Mouse (Mus musculus): ENCODE measurements around the gene Zfp174. TPM values are rescaled to one million over a fixed set of nuclear protein-coding genes. Genes with fewer than 3 reads are reported as not detected.

The Zfp174 gene
- polyA plus RNA-seq, 1 experiment = 1.3 TPM

GRCm38 (mm10) chr16:3872216-3873047, 25.4 kb downstream of the Zfp174 start, which contains the start of gene Naa60:
Gene Naa60, plus strand, starts transcription at chr16:3872375.
- Histone ChIP-seq H3K4me1 (replicated peaks; ENCODE audit: control insufficient read depth, insufficient read depth, low read length) (peaks cover 7% of the 10 kb centered on the region), H3K36me3 (ENCODE audit: control insufficient read depth, insufficient read depth, low read length) (no peaks in the 10 kb centered on the region), H3K4me3 (ENCODE audit: control insufficient read depth, insufficient read depth, low read length) (peak within 1 kb of the TSS; percentile 71), H3K27me3 (ENCODE audit: control insufficient read depth, insufficient read depth, low read length) (no peaks in the 10 kb centered on the region), H3K27ac (ENCODE audit: control insufficient read depth, insufficient read depth, low read length) (peak within 1 kb of the TSS; percentile 59)
- peak; percentile 93 for DNase-seq
- 5% methylated on average over 47 of the region's 47 CpGs for WGBS
- TF ChIP-seq POLR2A (IDR thresholded peaks at IDR 0.05; ENCODE audit: control insufficient read depth, extremely low read depth, insufficient read depth, low read length, poor library complexity) (peak; percentile 27; the same call in 1 of the 2 replicates), CTCF (IDR thresholded peaks at IDR 0.05; ENCODE audit: borderline replicate concordance, control insufficient read depth, extremely low read depth, insufficient read depth, low read length, poor library complexity) (peak; percentile 36; the same call in 1 of the 2 replicates)

- WGBS = 98% methylated on average over 4 of the region's 4 CpGs
- Histone ChIP-seq H3K36me3 (ENCODE audit: control insufficient read depth, insufficient read depth, low read length) (peaks cover 6% of the 10 kb centered on the region; the same call in 1 of the 2 replicates), H3K27ac (ENCODE audit: control insufficient read depth, insufficient read depth, low read length) (no peak overlapping the region), H3K4me3 (ENCODE audit: control insufficient read depth, insufficient read depth, low read length) (no peak overlapping the region), H3K4me1 (replicated peaks; ENCODE audit: control insufficient read depth, insufficient read depth, low read length) (peaks cover 7% of the 10 kb centered on the region), H3K27me3 (ENCODE audit: control insufficient read depth, insufficient read depth, low read length) (no peaks in the 10 kb centered on the region)
- DNase-seq = no peak
- TF ChIP-seq POLR2A (IDR thresholded peaks at IDR 0.05; ENCODE audit: control insufficient read depth, extremely low read depth, insufficient read depth, low read length, poor library complexity) (no peak), CTCF (IDR thresholded peaks at IDR 0.05; ENCODE audit: borderline replicate concordance, control insufficient read depth, extremely low read depth, insufficient read depth, low read length, poor library complexity) (no peak)
Measured at GRCm38 (mm10) chr16:3876346-3876745, 29.3 kb downstream of the Zfp174 start.

- under 1% methylated on average over 88 of the region's 88 CpGs for WGBS
- peak within 1 kb of the TSS; percentile 5; the same call in 1 of the 2 replicates for H3K27ac ChIP-seq (ENCODE audit: control insufficient read depth, insufficient read depth, low read length)
- H3K27me3 ChIP-seq (ENCODE audit: control insufficient read depth, insufficient read depth, low read length) = no peaks in the 10 kb centered on the region
- H3K4me1 ChIP-seq (replicated peaks; ENCODE audit: control insufficient read depth, insufficient read depth, low read length) = peaks cover 12% of the 10 kb centered on the region
- peak; percentile 85 for TF ChIP-seq POLR2A (IDR thresholded peaks at IDR 0.05; ENCODE audit: control insufficient read depth, extremely low read depth, insufficient read depth, low read length, poor library complexity)
- no peak for TF ChIP-seq CTCF (IDR thresholded peaks at IDR 0.05; ENCODE audit: borderline replicate concordance, control insufficient read depth, extremely low read depth, insufficient read depth, low read length, poor library complexity)
- H3K4me3 ChIP-seq (ENCODE audit: control insufficient read depth, insufficient read depth, low read length) = peak within 1 kb of the TSS; percentile 73
- H3K36me3 ChIP-seq (ENCODE audit: control insufficient read depth, insufficient read depth, low read length) = peaks cover 3% of the 10 kb centered on the region; the same call in 1 of the 2 replicates
- DNase-seq = peak; percentile 95
Measured at GRCm38 (mm10) chr16:3884201-3885064, 37.4 kb downstream of the Zfp174 start, which contains the start of the genes Zfp597 and Gm20695. Gene Zfp597, minus strand, starts transcription at chr16:3884561. Gene Gm20695, plus strand, starts transcription at chr16:3884648.

GRCm38 (mm10) chr16:3885065-3885670, 38.1 kb downstream of the Zfp174 start:
- Histone ChIP-seq H3K36me3 (ENCODE audit: control insufficient read depth, insufficient read depth, low read length) (no peaks in the 10 kb centered on the region), H3K27me3 (ENCODE audit: control insufficient read depth, insufficient read depth, low read length) (no peaks in the 10 kb centered on the region), H3K4me3 (ENCODE audit: control insufficient read depth, insufficient read depth, low read length) (peak overlapping the region; percentile 73), H3K4me1 (replicated peaks; ENCODE audit: control insufficient read depth, insufficient read depth, low read length) (peaks cover 12% of the 10 kb centered on the region), H3K27ac (ENCODE audit: control insufficient read depth, insufficient read depth, low read length) (peak overlapping the region; percentile 5; the same call in 1 of the 2 replicates)
- TF ChIP-seq POLR2A (IDR thresholded peaks at IDR 0.05; ENCODE audit: control insufficient read depth, extremely low read depth, insufficient read depth, low read length, poor library complexity) (no peak), CTCF (IDR thresholded peaks at IDR 0.05; ENCODE audit: borderline replicate concordance, control insufficient read depth, extremely low read depth, insufficient read depth, low read length, poor library complexity) (no peak)
- WGBS = 2% methylated on average over 10 of the region's 10 CpGs
- no peak for DNase-seq

- no peaks in the 10 kb centered on the region for H3K27me3 ChIP-seq (ENCODE audit: control insufficient read depth, insufficient read depth, low read length)
- H3K4me1 ChIP-seq (replicated peaks; ENCODE audit: control insufficient read depth, insufficient read depth, low read length) = peaks cover 9% of the 10 kb centered on the region
- no peak overlapping the region for H3K27ac ChIP-seq (ENCODE audit: control insufficient read depth, insufficient read depth, low read length)
- TF ChIP-seq POLR2A (IDR thresholded peaks at IDR 0.05; ENCODE audit: control insufficient read depth, extremely low read depth, insufficient read depth, low read length, poor library complexity) (no peak), CTCF (IDR thresholded peaks at IDR 0.05; ENCODE audit: borderline replicate concordance, control insufficient read depth, extremely low read depth, insufficient read depth, low read length, poor library complexity) (no peak)
- whole genome bisulfite sequencing = 96% methylated on average over 14 of the region's 14 CpGs
- no peak for DNase-seq
- peaks cover 1% of the 10 kb centered on the region; the same call in 1 of the 2 replicates for H3K36me3 ChIP-seq (ENCODE audit: control insufficient read depth, insufficient read depth, low read length)
- H3K4me3 ChIP-seq (ENCODE audit: control insufficient read depth, insufficient read depth, low read length) = no peak overlapping the region
Measured at GRCm38 (mm10) chr16:3891621-3892295, 44.7 kb downstream of the Zfp174 start.
